Mouse (Mus musculus) kidney, adult 11 months (tissue): ENCODE results near the gene Tmem253.
A peak's percentile ranks its signal among the peaks of the same experiment; 100 is the strongest.
"Not testable (repeated sequence)": the region's sequence is repeated elsewhere in the genome, so short reads cannot be mapped to it uniquely, and the experiment has no call there.

Experiments
- DNase-seq: peaks from one replicate; pipeline ENCODE4 v3.0.0; 2022

Tmem253 gene

DNA sequence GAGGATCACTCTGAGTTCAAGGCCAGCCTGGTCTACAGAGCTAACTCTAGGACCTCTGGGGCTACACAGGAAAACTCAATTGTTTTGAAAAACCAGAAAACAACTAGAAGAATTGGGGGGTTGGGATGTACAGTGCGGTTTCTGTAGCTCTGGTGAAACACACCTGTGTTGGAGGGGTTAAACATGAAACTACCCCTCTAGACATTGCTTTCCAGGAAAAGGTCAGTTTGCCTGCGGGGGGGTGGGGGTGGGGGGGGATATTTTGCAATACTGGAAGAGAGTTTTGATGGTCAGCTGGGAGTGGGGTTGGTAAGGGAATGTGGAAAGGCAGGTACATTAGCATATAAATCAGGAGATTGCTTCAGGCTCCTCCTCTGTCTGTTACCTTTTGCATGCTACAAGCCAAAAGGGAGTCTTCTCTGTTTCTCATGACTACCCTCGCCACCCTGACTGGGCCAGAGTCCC is 6.8 kb downstream of the Tmem253 start:
- no peak for DNase-seq

DNA sequence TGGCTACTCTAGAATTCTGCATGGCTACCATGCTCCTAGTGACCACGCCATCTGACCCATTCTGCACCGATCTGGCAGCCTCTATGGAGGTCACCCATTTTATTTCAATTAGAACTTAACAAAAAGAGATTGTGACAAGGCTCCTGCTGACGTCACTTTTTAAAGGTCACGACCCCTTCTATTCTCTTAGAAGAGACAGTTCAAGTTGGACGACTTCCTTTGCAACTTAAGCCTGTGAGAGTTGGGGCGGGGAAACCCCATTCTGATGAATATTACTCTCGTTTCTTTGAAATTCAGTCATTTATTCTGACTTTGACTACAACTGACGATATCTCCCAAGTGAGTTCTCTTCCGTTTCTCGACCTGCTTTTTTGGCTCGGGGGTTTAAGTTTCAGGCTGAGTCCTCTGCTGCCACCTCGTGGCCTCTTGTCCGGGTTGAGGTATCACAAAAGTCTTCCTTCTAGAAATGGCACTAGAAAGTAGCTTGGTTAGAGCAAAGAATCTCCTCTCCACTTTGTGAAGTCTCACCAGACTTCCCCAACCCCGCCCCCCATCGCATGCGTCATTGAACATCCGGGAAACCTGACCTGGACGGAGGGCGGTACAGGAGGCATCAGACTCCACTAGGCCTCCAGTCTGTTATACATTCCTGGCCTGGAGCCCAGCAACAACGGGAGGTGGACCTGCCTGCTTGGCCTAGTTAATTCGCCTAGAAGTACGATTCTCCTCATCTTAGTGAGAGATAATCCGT is 7.4 kb downstream of the Tmem253 start:
- peak; percentile 94 for DNase-seq

DNA sequence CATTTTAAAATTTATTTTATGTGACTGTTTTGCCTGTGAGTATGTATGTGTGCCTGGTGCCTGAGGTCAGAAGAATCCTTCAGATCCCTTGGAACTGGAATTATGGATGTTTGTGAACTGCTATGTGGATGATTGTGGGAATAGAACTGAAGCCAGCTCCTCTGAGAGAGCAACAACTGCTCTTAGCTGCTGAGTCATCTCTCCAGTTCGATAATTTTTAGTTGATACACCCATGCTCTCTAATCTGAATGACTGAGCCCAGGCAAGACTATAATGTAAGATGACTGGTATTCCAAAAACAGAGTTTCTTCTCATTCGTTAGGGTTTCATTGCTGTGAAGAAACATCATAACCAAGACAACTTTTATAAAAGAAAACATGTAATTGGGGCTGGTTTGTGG is 8.7 kb downstream of the Tmem253 start:
- DNase-seq = no peak

DNA sequence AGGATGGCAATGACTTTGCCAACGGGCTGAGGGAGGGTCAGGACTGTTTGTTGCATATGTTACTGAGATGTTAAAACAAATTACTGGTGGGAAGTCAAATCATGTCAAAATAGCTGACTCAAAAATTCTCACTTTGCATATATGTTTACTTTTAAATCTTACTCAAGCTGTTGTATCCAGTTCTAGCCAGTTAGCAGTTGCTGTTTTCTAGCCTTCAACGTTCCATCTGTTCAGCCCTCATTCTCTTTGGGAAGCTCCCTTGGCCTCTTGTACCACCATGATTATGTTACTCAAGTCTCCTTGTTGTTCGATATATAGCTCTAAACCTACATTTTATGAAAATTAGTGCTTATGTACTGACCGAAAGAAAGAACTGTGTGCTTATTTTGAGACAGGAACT is 10.9 kb downstream of the Tmem253 start:
- DNase-seq = no peak

DNA sequence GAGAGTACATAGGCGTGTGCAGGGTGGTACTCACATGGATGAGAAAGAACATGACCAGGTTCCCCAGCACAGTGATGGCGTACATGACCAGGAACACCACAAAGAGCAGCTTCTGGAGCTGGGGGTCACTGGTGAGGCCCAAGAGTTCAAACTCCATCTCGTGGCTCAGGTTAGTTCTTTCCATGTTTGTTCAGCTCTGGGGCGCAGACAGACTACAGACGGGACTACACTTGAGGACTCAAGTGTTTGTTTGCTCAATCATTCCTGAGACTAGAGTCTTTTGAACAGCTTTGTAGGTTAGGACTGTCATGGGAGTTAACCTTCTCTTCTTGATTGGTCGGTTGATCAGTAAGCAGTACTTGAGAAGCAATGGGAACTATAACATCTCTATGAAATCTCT is 20.5 kb downstream of the Tmem253 start:
- no peak for DNase-seq

DNA sequence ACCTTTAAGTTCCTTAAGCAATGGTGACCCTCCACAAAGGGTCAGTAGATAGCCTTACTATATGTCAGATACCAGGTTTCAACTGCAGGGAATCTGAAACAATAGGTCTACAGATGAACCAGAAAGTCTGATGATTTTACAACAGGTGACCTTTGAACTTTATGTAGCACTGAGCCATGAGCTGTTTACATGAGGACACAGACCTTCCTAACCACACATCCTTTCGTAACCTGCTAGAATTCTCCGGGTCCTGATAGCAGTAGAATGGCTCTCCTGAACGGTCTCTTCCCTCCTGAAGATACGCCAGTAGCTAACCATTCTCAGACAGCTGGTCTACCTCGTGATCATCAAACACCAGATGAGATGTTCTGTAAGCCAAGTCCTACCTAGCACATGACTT is 23.9 kb downstream of the Tmem253 start:
- DNase-seq = no peak

DNA sequence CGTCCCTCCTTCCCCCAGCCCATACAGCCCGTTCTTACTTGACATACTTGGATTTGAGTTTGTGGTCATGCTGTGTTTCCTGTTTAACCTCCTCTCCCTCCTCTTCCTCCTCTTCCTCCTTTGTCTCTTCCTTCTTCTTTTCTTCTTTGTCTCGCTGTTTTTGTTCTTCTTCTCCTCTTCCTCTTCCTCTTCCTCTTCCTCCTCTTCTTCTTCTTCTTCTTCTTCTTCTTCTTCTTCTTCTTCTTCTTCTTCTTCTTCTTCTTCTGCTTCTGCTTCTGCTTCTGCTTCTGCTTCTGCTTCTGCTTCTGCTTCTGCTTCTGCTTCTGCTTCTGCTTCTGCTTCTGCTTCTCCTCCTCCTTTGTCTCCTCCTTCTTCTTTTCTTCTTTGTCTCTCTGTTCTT is 26.9 kb downstream of the Tmem253 start, which contains the start of gene Olfr221:
Olfr221 (minus strand) TSS at position 101 of the 400 bp plus-strand sequence.
- not testable (repeated sequence) for DNase-seq

DNA sequence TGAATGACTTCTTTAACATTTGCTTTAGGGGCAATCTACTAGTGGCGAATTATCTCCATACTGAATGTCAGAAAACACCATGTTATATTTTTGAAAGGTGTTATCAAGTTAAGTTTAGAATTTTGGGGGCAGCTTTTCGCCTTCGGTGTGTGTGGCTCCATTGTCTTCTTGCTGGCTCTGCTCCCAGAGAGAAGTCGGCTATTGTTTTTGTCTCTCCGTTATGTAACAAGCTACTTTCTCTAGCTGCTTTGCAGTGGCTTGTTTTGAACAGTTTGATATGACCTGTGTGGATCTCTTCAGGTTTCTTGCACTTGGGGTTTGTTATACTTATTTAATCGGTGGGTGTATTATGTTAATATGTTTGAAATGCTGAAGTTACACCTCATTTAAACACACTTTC is 28.0 kb downstream of the Tmem253 start:
- no peak for DNase-seq

DNA sequence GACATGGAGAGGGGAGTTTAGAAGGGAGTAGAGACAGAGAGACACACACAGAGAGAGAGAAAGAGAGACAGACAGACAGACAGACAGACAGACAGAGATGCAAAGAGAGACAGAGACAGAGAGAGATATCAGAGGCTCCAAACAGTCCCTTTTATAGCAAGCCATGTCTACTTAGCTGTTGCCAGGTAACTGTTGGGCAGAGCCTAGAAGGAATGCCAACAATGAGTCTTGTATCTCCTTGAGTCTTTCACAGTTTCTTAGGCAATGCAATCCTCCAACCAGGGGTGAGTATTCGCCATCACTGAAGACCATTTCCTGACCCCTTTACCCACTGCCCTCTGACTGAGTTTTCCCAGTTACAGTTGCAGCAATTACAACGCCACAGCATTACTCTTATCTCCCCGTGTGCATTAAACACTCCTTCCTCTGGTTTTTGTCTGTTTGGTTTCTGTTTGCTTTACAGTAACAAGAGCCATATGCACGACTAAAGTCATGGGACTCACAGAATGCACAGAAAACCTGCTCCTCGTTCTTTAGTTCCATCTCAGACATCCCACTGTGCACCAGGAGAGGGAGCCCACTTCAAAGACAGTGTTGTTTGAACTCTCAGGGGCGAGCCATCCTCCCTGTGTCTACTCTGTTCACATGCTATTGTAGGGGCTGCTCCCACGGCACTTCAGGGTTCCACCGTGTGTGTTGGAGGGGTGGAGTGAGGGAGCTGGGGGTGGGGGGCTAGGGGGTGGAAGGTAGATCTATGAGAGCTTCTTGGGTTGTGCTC is 29.6 kb downstream of the Tmem253 start:
- DNase-seq = no peak

DNA sequence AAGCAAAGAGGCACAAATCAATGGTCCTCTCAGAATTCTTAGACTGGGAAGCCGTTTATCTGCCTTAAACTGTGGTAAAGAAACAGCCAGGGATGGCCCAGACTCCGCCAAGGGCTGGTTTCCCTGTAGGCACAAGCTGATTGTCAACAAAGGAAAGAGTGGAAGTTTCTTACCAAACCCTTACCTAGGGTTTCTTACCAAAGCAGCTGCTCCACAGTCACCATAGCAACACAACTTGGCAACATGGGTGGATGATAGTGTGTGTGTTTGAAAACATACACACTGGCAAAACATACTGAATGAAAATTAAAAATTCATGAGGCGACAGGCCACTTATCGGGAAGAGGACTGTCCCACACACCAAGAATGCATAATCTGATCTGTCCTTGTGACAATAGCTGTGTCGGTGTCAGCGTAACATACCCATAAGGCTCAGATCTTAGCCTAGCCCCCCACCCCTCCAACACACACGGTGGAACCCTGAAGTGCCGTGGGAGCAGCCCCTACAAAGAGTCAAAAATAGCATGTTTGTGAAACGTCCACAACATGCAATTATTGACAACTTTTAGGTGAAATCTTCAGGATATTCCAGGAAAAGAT is 30.6 kb downstream of the Tmem253 start:
- no peak for DNase-seq

DNA sequence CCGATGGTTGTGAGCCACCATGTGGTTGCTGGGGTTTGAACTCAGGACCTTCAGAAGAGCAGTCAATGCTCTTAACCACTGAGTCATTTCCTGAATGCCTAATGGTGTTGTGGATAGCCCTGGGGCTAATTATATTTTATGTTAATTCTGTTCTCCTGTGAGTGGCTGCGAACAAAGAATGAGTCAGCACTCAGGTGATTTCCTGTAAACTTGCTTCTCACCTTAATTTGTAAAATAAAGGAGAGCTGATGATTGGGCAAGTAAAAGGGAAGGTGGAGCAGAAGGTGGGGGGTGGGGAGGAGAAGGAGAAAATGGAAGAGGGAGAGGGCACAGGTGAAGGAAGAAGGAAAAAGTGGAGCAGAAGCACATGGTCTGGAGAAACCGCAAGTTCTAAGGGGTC is 37.3 kb downstream of the Tmem253 start:
- not testable (repeated sequence) for DNase-seq

DNA sequence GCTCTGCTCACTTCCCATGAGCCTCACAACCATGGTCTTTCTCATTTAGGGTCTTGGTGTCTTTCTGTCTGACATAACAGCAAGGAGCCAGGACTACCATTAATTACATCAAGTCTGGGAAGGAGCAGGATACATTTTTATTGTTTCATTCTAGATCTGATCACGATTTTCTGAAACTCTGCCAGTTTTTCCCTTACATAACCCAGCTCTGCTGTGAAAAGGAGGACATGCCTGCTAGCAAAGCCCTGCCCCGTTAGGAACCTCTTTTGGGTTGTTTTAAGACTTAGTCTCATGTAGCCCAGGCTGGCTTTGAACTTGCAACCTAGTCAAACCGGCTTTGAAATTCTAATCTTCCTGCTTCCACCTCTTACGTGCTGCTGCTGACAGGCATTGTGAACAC is 44.5 kb downstream of the Tmem253 start:
- no peak for DNase-seq

DNA sequence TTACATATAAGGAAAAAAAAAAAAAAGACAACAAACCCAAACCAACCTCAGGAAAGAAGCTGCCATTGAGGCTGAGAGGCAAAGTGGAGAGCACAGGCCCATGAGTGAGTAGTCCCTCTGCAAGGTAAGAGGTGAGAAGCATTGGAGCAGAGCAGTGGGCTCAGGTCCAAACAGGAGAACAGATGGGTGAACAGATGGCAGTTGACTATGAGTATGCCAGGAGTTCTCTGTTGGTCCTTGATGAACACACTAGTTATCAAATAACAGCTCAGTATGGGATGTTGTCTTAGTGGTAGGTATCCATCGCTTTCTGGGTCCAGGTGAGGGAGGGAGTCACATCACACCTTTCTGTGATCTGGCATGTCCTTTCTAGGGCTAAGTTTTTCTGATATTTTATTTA is 45.3 kb downstream of the Tmem253 start:
- no peak for DNase-seq

DNA sequence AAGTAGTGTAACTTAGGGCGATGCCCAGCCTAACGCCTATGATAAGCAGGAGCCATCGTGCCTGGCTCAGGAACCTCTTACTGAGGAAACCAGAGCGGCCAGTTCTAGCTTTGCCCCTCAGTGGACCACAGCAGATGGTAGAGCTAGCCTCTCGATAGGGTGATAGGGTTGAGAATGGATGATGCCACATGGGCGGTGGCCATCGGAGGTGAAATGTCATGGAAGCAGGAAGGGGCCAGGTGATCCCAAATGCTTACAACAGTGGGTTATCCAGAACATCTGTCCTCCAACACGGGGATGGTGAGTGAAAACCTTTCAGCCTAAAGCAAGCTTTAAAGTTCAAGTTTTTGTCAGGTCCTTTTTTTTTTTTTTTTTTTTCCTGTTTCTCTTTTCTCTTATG is 46.3 kb downstream of the Tmem253 start:
- DNase-seq = no peak

DNA sequence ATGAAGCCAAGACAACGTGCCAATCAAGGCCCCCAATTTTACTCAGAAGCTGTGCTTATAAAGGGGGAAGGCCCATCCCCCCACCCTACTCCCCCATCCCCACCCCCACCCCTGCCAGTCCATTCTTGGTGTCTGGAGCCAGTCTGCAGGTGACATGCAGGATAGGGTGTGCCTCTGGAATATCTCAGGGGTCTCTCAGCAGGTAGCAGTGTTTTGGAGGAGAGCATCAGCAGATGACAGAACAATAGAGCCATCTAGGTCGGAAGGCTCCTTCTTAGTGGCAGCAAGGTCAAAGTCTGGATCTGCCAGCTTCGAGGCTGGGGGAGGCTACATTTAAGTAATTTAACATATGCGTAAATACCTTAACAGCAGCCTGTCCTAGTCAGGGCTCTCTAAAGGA is 50.7 kb downstream of the Tmem253 start:
- no peak for DNase-seq
